Mouse (Mus musculus) skeletal muscle tissue, adult 2 months (tissue): ENCODE results near the gene Ppara.

ENCODE experiments used
- DNase-seq: peaks from one replicate; pipeline ENCODE4 v3.0.0-alpha.2; 2012; ENCODE audit warnings: low read depth, low spot score

Gene Ppara

DNA sequence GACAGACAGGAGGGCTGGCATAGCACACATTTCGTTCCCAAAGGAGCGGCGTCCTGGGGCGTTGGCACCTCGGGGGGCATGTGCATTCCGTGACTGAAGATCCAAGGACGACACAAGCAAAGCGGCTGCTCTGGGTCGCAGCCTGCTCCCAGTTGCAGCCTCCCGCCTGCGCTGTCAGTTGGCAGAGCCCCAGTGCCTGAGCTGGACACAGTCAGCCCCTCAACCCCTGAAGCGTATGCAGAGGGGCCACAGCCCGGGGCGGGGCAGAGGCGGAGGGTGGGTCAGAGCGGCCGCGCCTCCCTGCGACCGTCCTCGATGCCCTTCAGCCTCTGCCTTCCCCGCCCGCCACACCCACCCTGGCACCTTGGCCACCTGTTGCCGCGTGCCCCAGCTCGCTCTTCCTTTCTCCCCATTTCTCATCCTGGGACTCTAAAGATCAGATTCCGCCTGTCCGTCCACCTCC, at the start of gene Ppara:
TSS of gene Ppara (plus strand) at position 413 of the 463 bp plus-strand sequence.
- peak; percentile 43 for DNase-seq

DNA sequence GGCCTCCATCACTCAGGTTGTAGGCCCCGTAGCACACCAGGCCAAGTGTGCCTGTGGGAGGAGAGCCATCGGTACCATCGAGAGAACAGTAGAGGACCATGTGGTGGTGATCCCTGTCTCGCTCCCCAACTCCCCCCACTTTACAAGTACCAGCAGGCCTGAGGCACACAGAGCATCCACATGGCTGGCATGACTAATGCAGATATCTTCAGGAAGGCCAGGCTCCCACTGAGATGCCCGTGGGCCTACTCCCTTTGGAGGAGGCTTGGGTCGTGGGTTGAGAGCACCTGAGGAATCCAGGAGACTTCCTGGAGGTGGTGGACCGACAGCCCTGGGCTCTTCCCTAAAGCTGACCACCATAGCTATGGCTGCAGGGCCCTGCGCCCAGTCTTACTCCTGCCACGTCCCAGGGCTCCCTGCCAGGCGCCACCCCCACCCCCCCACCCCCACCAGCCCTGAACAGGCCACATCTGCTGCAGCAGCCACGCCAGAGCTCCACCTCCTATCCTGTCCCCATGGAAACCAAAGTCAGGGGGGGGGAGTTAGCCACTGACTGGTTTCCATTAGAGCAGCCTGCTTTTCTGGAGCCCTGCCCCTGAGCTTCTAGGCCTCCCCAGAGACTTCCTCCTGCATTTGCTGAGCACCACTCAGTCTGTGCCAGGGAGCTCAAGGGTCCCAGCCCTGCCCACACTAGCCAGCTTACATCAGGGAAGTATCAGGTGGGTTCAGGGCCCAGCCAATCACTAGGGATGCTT, 48.0 kb upstream of the Ppara start:
- peak; percentile 90 for DNase-seq

DNA sequence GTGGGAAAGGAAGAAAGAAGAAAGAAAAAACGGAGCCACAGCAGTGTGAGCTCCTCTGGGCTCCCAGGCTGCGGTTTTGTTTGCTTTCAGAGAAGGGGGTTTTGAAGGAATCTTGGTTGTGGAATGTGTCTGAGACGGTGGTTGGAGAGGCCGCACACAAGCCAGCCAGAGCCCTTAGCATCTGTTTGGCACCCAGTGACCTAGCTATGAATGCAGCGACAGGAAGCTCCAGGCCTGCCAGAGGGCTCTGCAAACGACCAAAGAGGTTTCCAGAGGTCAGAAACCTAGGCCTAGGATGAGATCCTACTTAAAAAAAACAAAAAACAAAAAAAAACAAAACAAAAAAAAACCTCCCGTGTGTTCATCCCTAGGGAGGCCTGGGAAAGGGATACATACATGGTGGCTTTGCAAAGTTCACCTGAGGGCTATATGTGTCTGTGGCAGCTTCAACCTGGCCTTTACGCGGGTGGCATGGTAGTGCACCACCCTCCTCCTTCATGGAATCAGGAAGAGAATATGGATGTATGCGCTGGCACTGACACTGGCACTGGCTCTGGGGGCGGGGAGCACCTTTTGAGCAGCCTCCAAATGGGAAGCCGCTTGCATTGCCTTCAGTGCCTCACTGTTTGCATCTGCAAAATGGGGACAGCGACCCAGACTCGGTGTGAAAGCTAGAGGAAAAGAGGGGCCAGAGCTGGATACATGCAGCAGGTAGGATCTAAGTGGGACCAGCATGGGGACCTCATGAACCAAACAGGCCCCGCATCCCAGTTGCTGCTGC, 47.0 kb upstream of the Ppara start:
- DNase-seq = no peak

DNA sequence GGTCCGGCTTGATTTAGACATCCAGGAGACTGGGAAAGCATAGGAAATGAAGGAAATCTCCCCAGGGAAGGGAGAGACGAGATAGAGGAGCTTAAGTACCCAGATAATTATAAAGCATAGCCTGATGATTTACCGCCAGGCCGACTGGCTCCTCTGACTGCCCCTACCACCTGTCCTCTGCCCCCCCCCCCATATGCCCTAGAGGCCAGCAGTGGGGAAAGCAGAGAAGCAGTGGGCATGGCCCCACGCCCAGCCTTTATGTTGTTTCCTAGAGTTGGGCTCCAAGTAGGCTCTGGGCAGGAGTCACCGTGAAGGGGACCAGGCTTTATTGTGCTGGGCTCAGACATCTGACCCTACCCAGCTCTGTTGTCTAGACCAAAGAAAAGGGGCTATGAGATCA, 46.0 kb upstream of the Ppara start:
- no peak for DNase-seq

DNA sequence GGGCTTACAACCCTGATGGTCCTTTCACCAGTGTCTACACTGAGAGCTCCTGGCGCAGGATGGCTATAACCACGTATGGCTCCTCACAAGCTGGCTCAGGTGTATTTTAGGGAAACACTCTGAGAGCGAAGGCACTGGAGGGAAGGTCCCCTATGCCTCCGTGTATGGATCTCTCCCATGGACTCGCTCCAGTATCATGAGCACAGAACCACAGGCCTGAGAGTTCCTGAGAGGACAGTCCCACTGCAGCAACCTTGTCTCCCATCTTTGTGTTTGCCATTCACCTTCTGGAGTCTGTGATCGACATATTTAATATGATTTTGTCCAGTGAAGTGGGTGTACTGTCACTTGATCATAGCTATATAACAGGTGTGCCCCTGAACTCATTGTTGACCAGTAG, 45.3 kb upstream of the Ppara start:
- DNase-seq = no peak

DNA sequence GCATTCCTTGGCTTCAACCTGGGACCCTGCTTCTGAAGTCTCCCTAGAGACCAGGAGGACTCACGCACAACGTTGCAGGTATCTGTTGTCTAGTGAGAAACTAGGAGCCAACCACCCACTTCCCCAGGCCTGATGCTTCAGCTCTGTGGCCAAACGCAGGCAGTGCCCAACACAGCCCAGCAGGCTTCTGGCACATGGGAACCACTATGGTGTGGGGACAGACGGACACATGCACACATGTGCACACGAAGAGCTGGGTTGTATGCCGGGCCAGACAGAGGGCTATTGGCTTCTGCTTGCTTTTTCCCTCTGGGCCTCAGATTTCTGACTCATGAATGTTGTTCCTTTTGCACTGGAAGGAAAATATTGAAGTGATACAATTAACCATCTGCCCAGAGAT, 44.7 kb upstream of the Ppara start:
- DNase-seq = no peak

DNA sequence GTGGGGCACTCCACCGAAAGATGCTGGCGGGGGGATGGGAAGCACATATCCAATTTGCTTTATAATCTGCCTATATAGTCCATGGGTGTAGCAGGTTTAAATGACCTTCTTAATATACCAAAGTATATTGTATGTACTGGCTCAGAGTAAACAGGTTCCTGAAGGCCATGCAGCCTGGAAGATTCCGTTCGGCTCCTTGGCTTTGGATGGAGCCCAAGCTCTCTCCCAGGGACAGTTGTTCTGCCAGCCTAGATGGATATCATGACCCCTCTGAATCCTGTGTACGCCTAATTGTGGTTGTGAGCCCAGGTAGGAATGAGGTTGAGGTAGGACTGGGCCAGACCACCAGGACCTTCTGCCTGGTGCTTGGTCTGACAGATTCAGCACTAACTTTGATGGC, 43.9 kb upstream of the Ppara start:
- DNase-seq = no peak

DNA sequence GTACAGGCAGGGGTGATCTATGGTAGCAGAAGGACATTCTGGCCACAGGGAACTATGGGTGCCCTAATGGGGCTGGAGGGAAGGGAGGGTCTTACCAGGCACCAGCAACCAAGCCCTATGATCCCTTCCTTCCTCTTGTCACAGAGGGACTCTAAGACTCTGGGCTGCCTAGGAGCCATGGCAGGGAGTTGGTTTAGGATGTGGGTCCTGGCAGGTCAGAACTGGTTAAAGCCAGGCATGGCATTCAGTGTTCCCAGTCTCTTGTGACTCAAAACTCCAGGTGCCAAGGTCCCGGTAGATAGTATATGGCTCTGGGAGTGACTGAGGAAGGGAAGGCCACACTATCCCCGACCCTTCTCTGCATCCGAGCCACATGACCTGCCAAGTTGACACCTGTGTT, 41.7 kb upstream of the Ppara start:
- no peak for DNase-seq

DNA sequence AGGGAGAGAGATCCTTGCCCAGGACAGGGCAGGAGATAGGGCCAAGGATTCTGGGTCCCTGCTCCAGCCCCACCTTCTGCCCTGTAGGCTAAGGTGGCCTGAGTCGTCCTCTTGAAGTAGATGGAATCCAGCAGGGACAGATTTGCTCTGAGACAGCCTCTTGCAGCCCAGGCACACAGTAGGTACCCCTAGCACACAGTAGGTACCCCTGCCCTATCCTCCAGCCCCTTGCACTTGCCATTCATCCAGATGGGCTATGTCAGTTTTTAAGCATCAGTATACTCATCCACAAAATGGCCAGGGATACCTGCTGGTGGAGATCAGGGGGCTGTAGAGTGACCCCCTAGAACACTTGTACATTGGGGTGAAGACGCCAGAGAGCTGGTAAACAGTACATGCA, 41.0 kb upstream of the Ppara start:
- DNase-seq = no peak

DNA sequence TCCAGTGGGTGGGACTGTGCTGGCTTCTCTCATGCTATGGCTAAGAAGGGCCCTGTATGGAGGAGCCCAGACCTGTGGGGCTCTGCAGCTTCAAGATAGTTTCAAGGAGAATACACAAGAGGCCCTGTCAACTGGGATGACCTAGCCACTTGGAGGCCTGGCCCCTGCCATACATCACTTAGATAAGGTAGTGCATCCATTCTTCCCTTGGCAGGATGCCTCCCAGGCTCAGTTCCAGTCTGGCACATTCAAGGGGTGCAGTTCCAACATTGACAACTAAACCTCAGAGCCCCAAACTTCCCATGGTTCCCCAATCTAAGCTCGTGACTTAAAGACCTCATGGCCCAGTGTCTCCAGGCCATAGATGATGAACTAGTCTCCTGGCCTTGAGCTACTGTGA, 40.4 kb upstream of the Ppara start:
- DNase-seq = no peak

DNA sequence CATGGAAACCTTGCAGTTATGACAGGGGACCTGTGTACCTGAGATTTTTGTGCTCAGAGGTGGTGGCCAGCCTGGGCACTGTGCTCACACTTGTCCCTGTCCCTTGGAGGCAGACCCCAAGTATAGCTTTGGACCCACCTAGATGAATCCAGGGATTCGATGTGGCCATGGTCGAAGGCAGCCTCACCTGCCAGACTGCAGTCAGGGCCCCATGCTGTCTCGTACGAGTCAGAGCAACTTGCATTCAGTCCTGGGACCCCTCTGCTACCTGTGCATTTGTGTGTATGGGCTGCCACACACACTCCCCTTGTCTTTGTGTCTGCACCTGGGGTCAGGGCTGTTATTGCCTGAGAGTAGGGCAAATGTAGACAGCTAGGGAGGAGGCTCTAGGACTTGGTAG, 39.5 kb upstream of the Ppara start:
- no peak for DNase-seq

DNA sequence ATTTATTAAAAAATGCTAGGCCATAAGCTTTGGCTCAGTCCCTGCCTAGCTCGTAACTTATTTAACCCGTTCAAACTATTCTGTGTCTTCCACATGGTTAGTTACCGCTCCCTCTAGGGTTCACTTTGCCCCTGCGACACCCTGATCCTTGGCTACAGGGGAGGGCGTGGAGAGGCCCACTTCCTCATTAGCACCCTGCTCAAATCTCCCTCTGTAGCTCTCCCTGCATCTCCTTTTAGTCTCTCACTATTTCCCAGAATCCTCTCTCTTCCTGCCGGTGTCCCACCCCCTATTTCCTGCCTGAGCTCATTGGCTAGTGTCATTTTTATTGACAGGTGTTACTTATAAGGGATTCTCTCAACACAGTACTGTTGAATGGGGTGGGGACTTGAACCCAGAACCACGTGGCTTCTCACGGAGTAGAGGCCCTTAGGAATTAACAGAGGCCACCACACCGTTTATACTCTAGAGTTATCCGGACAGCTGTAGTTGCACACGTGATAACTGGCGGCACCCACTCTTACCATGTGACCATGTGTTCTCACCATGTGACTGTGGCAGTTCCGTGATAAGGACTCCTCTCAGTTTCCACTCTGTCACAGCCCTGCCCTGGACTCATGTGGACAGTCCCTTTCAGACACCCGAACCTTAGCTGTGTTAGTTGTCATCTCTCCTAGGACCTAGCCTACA, 36.3 kb upstream of the Ppara start:
- no peak for DNase-seq

DNA sequence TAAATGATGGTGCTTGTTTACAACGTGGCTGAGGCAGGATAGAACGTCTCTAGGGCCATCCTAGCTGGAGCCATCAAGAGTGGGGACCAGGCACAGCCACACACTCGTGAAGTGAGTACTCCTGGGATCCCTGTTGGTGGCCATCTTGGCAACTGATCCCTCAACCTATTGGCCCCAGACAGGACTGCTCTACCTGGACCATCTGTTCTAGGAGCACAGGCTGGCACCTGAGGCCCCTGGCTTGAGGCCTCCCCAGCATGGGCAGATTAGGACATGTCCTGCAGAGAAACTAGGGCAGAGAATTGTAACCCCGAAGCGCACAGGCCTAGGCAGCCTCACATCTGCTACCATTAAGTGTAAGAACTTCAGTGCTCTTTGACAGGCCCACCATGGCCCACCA, 35.3 kb upstream of the Ppara start:
- DNase-seq = no peak

DNA sequence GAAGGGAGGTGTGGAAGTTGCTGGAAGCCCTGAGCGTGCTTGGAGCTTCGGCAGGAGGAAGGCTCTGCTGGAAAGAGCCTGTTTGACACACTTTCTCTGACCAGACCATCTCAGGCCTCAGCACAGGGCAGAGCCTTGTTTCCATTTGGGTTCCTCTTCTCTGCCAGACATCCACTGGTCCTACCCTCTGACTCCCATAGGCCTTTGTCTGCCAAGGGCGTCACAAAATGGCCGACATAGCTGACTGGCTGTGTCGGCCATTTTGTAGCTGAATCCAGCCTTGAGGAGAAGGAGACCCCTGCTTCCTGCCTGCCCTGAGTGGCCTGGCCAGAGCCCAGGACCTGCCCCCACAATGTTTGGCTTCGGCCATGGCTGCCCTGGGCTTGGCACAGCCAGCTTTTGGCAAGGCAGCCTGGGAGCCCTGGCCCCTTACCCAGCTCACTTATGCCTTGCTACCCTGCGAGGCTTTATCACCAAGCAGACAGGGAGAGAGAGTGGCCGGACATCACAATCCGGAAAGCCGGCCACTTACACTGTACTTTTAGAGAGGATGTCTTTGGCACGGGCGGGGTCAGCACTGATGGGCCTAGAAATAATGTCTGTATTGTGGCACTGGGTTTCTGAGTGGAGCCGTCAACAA, 34.8 kb upstream of the Ppara start:
- no peak for DNase-seq

DNA sequence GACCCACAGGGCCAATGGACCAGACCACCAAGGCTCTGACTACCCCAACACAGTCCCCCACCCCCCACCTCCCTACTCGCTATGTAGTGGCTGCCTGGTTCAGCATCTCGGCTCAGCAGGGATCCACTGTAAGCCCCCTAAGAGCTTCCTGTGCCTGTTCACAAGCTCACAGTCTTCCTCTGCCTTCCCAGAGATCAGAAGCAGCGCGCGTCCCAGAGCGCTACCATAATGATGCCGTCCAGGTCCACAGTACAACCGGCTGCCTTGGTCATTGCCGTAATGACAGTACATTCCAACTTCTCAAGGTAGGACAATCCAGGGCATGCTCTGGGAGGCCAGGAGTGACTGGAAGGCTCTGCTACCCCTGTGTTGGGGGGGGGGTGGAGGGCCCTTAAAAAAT, 34.1 kb upstream of the Ppara start:
- DNase-seq = no peak

DNA sequence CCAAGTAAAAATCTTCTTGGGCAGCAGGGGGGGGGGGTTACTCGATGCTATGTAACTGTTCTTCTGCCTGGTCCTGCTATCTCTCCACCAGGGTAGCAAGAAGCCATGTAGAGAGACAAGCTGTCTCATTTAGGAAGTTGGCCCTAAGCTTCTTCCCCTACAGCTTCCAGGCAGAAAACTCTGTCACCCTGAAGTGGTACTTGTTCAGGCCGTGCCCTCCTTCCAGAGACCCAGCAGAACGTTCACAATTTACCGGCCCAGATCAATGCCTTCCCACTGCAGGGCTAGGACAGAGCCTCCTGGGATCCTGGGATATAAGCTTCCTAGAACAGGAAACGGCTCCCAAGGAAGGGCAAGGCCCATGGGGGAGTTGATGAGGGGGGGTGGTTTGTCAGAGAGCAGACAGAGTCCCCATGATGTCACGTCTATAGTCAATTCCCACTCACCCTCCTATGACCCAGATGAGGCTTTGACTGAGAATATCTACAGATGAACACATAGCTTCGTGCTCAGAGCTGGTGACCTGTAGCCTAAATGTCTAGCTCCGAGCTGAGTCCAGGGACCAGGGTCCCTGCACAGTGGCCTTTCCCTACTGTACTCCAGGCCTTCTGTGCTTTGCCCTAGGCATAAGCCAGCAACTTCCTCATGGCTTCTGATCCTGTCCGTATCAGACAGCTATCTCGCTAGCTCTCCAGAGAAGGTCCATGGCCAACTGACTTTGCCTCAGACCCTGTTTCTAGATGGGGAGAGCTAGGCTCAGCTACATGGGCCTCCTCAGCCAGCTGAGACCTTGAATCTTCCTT, 33.5 kb upstream of the Ppara start:
- no peak for DNase-seq

DNA sequence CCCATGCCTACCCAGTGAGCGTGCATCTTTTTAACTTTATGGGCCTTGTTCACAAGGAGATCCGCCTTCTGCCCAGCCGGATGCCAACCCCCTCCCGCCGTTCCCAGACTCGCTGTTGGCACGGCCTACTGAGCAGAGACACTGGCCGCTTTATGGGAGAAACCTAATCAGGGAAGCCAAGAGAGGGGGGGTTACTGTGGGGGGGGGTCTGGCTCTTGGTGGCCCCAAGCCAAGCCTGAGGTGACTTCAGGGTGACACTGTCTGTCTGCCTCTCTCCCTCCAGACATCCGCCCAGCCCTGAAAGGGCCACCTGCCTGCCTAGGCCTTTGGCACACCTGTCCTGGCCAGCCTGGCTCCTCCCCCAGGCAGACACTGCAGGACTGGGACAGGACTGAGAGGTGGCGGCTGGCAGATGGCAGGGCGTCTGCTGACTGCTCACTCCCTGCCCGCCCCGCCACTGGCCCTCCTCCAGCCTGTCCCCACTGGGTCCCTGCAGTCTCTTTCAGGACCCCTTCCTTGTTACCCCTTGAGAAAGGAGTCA, 32.3 kb upstream of the Ppara start:
- no peak for DNase-seq

DNA sequence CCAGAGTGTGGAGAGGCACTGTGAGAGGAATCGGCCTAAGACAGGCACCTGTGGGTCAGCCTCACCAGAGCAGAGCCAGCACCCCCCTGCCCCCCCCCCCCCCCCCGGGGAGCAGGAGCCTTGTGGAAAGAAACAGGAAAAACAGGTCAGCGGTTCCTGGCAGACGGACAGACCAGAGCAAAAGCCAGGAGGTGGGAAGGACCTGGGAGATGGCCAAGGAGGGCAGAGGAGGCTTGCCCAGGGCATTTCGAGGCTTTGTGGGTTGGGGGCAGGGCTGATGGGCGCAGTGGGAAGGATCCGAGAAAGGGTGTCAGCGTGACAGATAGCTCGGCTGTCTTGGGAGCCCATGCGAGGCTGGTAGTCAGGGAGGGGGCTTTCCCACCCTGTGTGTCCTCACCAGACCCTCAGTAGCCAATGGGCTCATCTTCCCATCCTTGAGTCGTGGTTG, 31.6 kb upstream of the Ppara start:
- DNase-seq = no peak

DNA sequence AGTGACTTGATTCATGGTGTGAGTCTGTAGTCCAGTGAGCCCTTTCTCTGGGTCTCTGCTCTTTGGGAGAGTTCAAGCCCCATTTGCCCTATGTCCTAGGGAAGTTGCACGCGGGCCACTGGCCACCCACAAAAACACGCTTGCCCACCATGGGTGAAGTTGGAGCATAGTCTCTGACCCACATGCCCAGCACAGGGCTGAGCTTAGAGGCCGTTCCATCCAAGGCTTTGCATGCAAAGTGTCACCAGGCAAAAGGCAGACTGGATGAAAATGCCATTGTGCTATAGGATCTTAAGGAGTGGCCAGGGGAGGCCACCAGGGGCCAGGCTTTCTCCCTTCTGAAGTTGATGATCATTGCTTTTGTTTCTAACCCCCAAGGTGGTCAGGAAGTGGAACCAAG, 30.9 kb upstream of the Ppara start:
- DNase-seq = no peak

DNA sequence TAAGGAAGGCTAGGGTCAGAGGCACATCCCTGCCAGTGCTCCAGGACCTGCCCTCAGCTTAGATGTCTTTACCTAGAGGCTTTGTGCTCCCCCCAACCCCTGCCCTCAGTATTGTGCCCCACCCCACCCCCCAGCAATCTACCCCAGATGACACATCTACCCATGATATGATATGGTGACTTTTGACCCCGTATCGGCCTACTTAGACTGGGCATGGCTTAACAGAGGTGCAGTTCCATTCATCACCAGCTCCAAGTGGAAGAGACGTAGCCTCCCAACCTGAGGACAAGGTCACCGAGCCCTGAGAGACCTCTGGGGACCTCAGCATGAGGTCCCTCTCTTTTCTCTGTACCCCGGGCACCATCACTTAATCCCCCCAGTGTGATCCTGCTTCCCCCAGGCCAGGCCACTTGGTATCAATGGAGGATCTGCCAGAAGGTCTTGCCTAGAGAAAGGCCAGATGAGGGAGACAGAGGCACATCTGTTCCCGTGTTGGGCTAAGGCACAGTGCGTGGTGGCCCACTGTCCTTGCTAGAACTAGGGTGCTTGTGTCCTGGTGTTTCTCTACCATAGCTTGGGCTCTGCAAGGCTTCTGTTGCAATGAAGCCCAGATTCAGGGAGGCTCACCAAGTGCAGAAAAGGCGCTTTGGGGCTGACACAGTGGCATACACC, 30.3 kb upstream of the Ppara start:
- DNase-seq = no peak
